Mouse (Mus musculus): ENCODE data around the gene Nup188.

DNA sequence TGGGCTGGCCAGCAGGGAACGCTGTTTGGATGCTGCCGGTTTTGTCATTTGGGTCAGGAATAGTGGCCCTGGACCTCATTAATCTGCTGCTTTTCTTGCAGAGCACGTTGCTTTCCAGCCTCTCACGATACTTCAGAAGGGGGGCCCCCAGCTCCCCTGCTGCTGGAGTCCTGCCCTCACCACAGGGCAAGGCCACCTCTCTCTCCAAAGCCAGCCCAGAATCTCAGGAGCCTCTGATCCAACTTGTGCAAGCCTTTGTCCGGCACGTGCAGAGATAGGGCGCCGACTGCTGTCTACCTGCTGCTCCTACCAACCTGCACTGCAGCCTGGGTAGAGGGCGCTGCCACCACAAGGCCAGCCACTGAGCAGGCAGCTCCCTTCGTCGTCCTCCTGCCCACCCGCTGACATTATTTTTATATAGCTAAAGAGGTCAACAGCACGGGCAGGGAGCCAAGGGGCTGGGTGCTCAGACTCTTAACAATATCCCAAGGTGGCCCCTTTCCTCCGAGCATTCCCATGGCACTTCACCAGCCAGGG, 57.5 kb downstream of the Nup188 start:
- TF ChIP-seq CTCF (IDR thresholded peaks at IDR 0.05; ENCODE audit: low read depth, low read length) (no peak), TAL1 (conservative IDR thresholded peaks at IDR 0.05; ENCODE audit: low read depth, low read length) (no peak), GATA1 (IDR thresholded peaks at IDR 0.05; ENCODE audit: borderline replicate concordance, low read length) (no peak), GATA2 (IDR thresholded peaks at IDR 0.05; ENCODE audit: borderline replicate concordance, low read depth, low read length) (no peak)

All from G1E (cell line).